Mouse (Mus musculus): ENCODE data around the gene Ano2. TPM values are rescaled to one million over a fixed set of nuclear protein-coding genes. Genes with fewer than 3 reads are reported as not detected.

The Ano2 gene
- polyA plus RNA-seq, 1 experiment from 2014 or later, result 0.18 TPM

DNA sequence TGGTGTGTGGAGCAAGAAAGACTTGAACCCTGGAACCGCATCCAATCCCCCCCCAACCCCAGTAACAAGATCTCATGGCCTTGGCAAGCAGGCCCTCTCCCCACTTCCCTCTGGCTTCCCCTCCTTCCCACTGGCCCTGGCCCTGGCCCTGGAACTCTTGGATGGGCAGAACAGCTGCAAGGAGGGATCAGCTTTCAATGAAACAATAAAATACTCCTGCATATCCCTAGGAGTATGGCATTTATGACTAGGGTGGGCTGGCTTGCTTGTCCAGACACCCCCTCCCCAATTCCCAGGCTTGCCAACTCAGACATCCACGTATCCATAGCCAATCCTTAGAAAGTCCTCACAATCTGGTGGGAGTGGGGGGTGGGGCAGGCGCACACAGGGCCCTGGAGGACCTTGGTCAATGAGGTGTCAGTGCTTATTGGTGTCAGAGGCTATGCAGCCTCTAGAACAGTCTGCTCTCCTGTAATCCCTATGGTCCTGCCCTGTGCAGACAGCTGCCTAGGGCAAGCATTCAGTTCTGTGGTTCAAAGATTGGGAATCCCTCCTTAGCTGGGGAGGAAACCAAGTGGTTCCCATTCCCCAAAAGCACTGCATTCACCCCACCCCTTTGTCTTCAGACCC, 396.2 kb downstream of the Ano2 start:
- H3K4me1 ChIP-seq (ENCODE audit: insufficient read depth, low read depth, low read length), result no peaks in the 10 kb centered on the region
- H3K9me3 ChIP-seq (ENCODE audit: low read length), result no peaks in the 10 kb centered on the region
- H3K9ac ChIP-seq (replicated peaks; ENCODE audit: low read depth), result no peak overlapping the region
- 55% methylated on average over 3 of the region's 3 CpGs for WGBS
- H3K27me3 ChIP-seq (replicated peaks; ENCODE audit: insufficient read depth, low read length), result no peaks in the 10 kb centered on the region
- ATAC-seq, result no peak
- H3K4me2 ChIP-seq (replicated peaks; ENCODE audit: low read depth, low read length), result no peak overlapping the region
- H3K4me3 ChIP-seq (ENCODE audit: low read depth, low read length), result no peak overlapping the region
- no peaks in the 10 kb centered on the region for H3K36me3 ChIP-seq (ENCODE audit: insufficient read depth, low read length)
- TF ChIP-seq EP300 (IDR thresholded peaks at IDR 0.05) (no peak), CTCF (IDR thresholded peaks at IDR 0.05) (no peak)
- H3K27ac ChIP-seq (ENCODE audit: low read length), result no peak overlapping the region
- DNase-seq (ENCODE audit: low spot score), result no peak

DNA sequence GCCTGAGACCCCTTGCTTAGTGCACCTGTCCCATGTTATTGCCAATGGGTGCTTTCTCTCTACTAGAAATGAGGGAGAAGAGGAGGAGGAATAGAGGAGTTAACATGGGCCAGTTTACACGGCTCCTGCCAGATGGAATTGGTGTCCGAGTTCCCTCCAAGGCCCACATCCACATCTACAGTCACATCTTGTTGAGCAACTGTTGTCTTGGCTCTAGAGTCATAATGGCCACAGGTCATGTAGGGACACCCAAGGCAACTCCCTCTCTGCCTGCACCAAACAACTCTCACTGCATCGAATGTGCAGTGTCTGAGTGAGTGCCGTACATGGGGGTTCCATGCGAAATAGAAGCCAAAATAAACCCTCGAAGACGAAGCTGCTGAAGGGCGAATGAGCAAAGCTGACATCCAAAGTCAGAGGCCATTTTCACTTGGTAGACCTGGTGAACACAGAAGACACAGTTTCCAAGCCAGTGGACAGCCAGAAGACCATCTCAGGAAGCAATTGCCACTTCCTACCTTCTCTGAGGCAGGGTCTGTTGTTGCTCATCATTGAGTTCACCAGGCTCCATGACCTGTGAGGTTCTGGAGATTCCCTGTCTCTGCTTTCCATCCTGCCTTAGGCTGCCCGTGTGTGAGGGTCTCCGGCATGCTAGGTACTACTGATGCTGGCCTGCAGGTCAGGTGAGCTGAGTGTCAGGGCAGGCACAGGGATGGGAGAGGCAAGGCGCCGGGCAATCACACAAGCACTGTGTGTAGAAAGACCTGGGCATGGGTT, 398.5 kb downstream of the Ano2 start:
- 85% methylated on average over 12 of the region's 12 CpGs for WGBS
- no peak overlapping the region for H3K4me3 ChIP-seq (ENCODE audit: low read depth, low read length)

More for the DNA sequence above, 398.5 kb downstream of the Ano2 start:
- Histone ChIP-seq H3K36me3 (ENCODE audit: insufficient read depth, low read length) (no peaks in the 10 kb centered on the region), H3K4me2 (replicated peaks; ENCODE audit: low read depth, low read length) (no peak overlapping the region), H3K9me3 (ENCODE audit: low read length) (no peaks in the 10 kb centered on the region), H3K27ac (ENCODE audit: low read length) (no peak overlapping the region), H3K4me1 (ENCODE audit: insufficient read depth, low read depth, low read length) (no peaks in the 10 kb centered on the region), H3K27me3 (replicated peaks; ENCODE audit: insufficient read depth, low read length) (no peaks in the 10 kb centered on the region), H3K9ac (replicated peaks; ENCODE audit: low read depth) (no peak overlapping the region)
- no peak for TF ChIP-seq CTCF (IDR thresholded peaks at IDR 0.05)
- ATAC-seq (no peak), DNase-seq (ENCODE audit: low spot score) (no peak)

Other genes with a start within 250 kb of the Ano2 start
- gene Cd9, start 195.6 kb upstream of the Ano2 start, polyA plus RNA-seq (2015; fragmentation: Nextera tagmentation; extraction: Ambion mirVana), result 962 and 974 TPM in 2 replicates
- 42.4 and 55.6 TPM in 2 replicates for gene Vwf, start 143.6 kb upstream of the Ano2 start, polyA plus RNA-seq (2015; fragmentation: Nextera tagmentation; extraction: Ambion mirVana)